Mouse (Mus musculus) lung, postnatal 0 days (tissue): ENCODE data around the gene Ppp1r37. TPM values are rescaled to one million over a fixed set of nuclear protein-coding genes. Genes with fewer than 3 reads are reported as not detected.
"Not testable (repeated sequence)": the region's sequence is repeated elsewhere in the genome, so short reads cannot be mapped to it uniquely, and the experiment has no call there.

Experiments used
- ATAC-seq: fragments of 200-750 bp; cut with Nextera tagmentation; 2 replicates; pipeline ENCODE4 v1.8.0; 2017; ENCODE audit warnings: moderate library complexity
- DNase-seq: peaks from one replicate; pipeline ENCODE4 v3.0.0-alpha.2; 2016; ENCODE audit warnings: low spot score
- H3K27ac ChIP-seq: fragments of 300-500 bp; sonication (generic); 2 replicates; pipeline ENCODE4 v1.5.1; 2014; ENCODE audit warnings: antibody characterized with exemption, mild to moderate bottlenecking, low read length, mixed read lengths
- H3K27me3 ChIP-seq: fragments of 300-500 bp; sonication (generic); replicated peaks from 2 replicates; pipeline ENCODE4 v1.6.1; 2014; ENCODE audit warnings: low read length, mixed read lengths; ENCODE audit not compliant: insufficient read depth
- H3K36me3 ChIP-seq: fragments of 300-500 bp; sonication (generic); 2 replicates; pipeline ENCODE4 v1.6.1; 2014; ENCODE audit warnings: low read length, mixed read lengths; ENCODE audit not compliant: insufficient read depth
- H3K4me1 ChIP-seq: fragments of 300-500 bp; sonication (generic); 2 replicates; pipeline ENCODE4 v1.6.1; 2014; ENCODE audit warnings: antibody characterized with exemption, low read depth, low read length, mixed read lengths; ENCODE audit not compliant: insufficient read depth
- H3K4me2 ChIP-seq: fragments of 300-500 bp; sonication (generic); replicated peaks from 2 replicates; pipeline ENCODE4 v1.6.1; 2014; ENCODE audit warnings: low read depth, mild to moderate bottlenecking, low read length, moderate library complexity, mixed read lengths
- H3K4me3 ChIP-seq: fragments of 300-500 bp; sonication (generic); 2 replicates; pipeline ENCODE4 v1.5.1; 2014; ENCODE audit warnings: low read depth, low read length
- H3K9ac ChIP-seq: fragments of 300-500 bp; sonication (generic); replicated peaks from 2 replicates; pipeline ENCODE4 v1.6.1; 2014; ENCODE audit warnings: low read depth, mild to moderate bottlenecking
- H3K9me3 ChIP-seq: fragments of 300-500 bp; sonication (generic); 2 replicates; pipeline ENCODE4 v1.6.1; 2016; ENCODE audit warnings: low read length, mixed read lengths
- CTCF ChIP-seq: IDR thresholded peaks from 2 replicates; pipeline ENCODE4 v1.5.1; 2016; ENCODE audit warnings: antibody characterized with exemption, mild to moderate bottlenecking
- EP300 ChIP-seq: IDR thresholded peaks from 2 replicates; pipeline ENCODE4 v1.6.1; 2016; ENCODE audit warnings: antibody characterized with exemption, mild to moderate bottlenecking, control low read depth
- WGBS: fragments of 180-500 bp; shearing (Covaris S2); extraction: QIAGEN DNeasy Blood & Tissue Kit; methylation state at CpG from one replicate; pipeline ENCODE4 v1.1.7; 2014; 5-methylcytosine and 5-hydroxymethylcytosine counted together
- polyA plus RNA-seq: library from polyadenylated mRNA; unstranded; fragments of >200 nt; fragmentation: Nextera tagmentation; extraction: Ambion mirVana; gene quantifications from 2 replicates; pipeline ENCODE4 v1.2.1, GENCODE M21; 2015

The Ppp1r37 gene
- 19.1 and 20.3 TPM in 2 replicates for polyA plus RNA-seq

DNA sequence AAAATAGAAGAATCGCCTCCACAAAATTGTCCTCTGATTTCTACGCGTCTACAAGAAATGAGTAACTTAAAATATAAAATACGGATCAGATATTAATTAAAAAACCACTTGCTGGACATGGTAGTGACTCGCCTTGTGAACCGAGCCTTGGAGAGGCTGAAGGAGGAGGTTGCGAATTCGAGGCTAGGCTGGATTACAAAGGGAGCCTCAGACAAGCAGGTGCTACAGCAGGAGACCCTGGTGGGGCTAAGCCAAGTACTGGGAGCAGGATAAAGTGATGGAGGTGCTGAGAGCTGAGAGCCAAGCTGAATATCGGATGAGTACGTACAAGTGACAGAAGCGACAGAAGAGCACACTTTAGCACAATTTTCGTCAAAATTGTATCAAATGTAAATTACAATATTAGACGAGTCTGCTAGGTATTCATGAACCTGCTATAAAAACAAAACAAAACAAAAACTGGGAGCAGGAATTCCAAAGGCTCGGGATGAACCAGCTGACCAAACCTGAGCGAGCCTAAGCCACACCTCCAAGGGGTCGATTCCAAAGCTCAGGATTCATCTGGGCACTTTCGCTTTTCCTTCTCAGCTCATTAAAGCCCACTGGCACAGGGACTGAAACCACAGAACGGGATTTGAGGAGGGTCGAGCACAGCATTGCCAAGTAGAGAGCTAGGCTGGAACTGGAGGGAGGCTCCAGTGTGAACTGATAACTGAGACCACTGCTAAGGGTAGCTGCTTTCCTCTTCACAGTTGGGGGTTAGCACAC, at the start of gene Ppp1r37:
TSS of gene Ppp1r37 (minus strand) at position 434 of the 768 bp plus-strand sequence.
- Histone ChIP-seq H3K27ac (peak within 1 kb of the TSS; percentile 83), H3K4me1 (peaks cover 11% of the 10 kb centered on the region), H3K4me2 (peak within 1 kb of the TSS; percentile 94), H3K9ac (peak within 1 kb of the TSS; percentile 94), H3K4me3 (peak within 1 kb of the TSS; percentile 93), H3K36me3 (peaks cover 8% of the 10 kb centered on the region), H3K27me3 (no peaks in the 10 kb centered on the region), H3K9me3 (no peaks in the 10 kb centered on the region)
- TF ChIP-seq EP300, result no peak
- no peak for TF ChIP-seq CTCF
- peak; percentile 71 for DNase-seq
- 3% methylated on average over 19 of the region's 19 CpGs for WGBS
- 0 out of 2 replicates have a peak, but pooled peaks have one; percentile 16 for ATAC-seq

DNA sequence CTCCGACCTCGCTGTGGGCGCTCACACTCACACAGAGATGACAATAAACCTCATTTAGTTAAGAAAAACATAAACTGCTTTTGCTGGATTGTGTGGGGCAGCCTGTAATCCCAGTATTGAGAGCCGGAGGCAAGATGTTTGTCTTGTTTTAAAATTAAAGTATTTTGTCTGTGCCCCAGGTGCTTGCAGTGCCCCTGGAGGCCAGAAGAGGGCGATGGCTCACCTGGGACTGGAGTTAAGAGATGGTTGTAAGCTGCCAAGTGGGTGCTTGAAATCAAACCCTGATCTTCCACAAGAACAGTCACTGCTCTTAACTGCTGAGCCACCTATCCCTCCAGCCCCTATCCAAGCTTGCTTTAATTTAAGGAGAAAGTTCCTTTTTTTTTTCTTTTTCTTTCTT, 48.1 kb upstream of the Ppp1r37 start:
- Histone ChIP-seq H3K9me3 (no peaks in the 10 kb centered on the region), H3K36me3 (peaks cover 15% of the 10 kb centered on the region; the same call in 1 of the 2 replicates), H3K27ac (no peak overlapping the region), H3K4me3 (no peak overlapping the region), H3K27me3 (no peaks in the 10 kb centered on the region), H3K9ac (no peak overlapping the region), H3K4me2 (no peak overlapping the region), H3K4me1 (no peaks in the 10 kb centered on the region)
- TF ChIP-seq EP300, result no peak
- peak; percentile 24 for TF ChIP-seq CTCF
- 77% methylated on average over 5 of the region's 5 CpGs for WGBS
- no peak for DNase-seq
- no peak for ATAC-seq

DNA sequence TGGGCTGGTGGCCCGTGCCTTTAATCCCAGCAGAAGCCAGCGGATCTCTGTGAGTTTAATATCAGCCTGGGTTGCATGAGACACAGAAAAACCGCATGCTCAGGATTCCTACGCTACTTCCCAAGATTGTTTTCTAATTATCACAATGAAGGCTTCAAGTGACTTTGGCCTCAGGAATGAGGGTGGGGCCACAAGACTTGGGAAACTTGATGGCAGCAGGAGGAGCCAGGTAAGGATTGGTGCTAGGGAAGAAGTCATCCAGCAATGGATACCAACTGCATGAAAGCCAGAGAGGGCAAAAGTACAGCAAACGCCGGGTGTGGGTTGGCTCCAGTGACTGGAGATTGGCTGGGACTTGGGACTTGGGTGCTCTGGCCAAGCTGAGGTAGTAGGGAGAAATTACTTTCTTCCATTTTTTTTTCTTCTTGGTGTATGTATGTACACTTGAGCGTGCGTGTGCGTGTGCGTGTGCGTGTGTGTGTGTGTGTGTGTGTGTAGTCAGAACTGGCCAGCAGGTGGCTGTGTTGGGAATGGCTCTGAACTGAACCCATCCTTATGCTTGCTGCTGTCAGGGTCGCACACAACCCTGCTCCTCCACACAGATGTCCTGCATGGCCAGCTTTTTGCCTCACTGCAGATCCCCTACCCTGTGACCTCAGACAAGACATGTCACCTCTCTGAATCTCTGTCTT, 46.9 kb upstream of the Ppp1r37 start:
- Histone ChIP-seq H3K9ac (no peak overlapping the region), H3K4me1 (no peaks in the 10 kb centered on the region), H3K4me3 (no peak overlapping the region), H3K27ac (no peak overlapping the region), H3K36me3 (peaks cover 13% of the 10 kb centered on the region; the same call in 1 of the 2 replicates), H3K27me3 (no peaks in the 10 kb centered on the region), H3K4me2 (no peak overlapping the region), H3K9me3 (no peaks in the 10 kb centered on the region)
- no peak for DNase-seq
- peak; percentile 52 for ATAC-seq
- WGBS, result 81% methylated on average over 12 of the region's 12 CpGs
- TF ChIP-seq CTCF, result peak; percentile 18
- no peak for TF ChIP-seq EP300

DNA sequence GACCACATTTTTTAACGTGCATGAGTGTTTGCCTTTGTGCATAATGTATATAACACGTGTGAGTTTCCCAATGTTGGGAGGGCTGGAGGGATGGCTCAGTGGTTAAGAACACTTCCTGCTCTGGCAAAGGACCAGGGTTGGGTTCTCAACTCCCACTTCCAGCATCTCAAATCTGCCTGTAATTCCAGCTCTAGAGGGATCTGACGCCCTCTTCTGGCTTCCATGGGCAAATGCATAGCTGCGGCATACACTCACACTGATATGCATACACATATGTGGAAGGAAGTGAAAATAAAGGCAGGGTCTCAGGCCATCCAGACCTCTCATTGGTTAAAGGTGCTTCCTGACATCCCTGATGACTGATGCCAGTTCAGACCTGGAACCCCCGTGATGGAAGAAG, 44.4 kb upstream of the Ppp1r37 start:
- DNase-seq, result no peak
- H3K27ac ChIP-seq, result no peak overlapping the region
- TF ChIP-seq CTCF (peak; percentile 7; the same call in 1 of the 2 replicates), EP300 (no peak)

DNA sequence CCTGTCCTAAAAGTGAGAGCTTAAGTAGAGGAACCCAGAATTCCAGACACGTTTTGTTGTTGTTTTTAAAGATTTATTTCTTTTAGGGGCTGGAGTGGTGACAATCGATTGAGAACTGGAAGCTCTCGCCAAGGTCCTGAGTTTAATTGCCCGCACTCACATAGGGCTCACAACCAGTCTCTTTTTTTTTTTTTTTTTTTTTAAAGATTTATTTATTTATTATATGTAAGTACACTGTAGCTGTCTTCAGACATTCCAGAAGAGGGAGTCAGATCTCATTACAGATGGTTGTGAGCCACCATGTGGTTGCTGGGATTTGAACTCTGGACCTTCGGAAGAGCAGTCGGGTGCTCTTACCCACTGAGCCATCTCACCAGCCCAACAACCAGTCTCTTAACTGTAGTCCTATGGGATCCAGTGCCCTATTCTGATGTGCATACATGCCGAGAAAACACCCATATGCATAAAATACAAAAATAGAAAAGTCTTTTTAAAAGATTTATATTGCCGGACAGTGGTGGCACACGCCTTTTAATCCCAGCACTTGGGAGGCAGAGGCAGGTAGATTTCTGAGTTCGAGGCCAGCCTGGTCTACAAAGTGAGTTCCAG, 41.8 kb upstream of the Ppp1r37 start:
- not testable (repeated sequence) for H3K4me1 ChIP-seq, H3K27ac ChIP-seq, H3K36me3 ChIP-seq, H3K9ac ChIP-seq, H3K9me3 ChIP-seq, H3K27me3 ChIP-seq, DNase-seq
- WGBS, result 56% methylated on average over 10 of the region's 10 CpGs
- peak; percentile 43; the same call in 1 of the 2 replicates for ATAC-seq
- H3K4me3 ChIP-seq, result peak overlapping the region; percentile 62
- H3K4me2 ChIP-seq, result peak overlapping the region; percentile 75

More for the DNA sequence above, 44.4 kb upstream of the Ppp1r37 start:
- Histone ChIP-seq H3K4me1 (peaks cover 6% of the 10 kb centered on the region; the same call in 1 of the 2 replicates), H3K4me2 (no peak overlapping the region), H3K27me3 (no peaks in the 10 kb centered on the region), H3K36me3 (peaks cover 5% of the 10 kb centered on the region; the same call in 1 of the 2 replicates), H3K4me3 (no peak overlapping the region), H3K9me3 (no peaks in the 10 kb centered on the region), H3K9ac (no peak overlapping the region)
- WGBS, result 67% methylated on average over 5 of the region's 5 CpGs
- no peak for ATAC-seq
